Mouse (Mus musculus): ENCODE data around the gene Lhfp.

GRCm38 (mm10) chr3:53200175-53200574 is 158.8 kb downstream of the Lhfp start:
- TF ChIP-seq POLR2A (IDR thresholded peaks at IDR 0.05; ENCODE audit: low read depth, low read length) (no peak), CTCF (IDR thresholded peaks at IDR 0.05; ENCODE audit: borderline replicate concordance, insufficient read depth, low read length) (no peak)
